Mouse (Mus musculus) MEL (cell line): Measurements from ENCODE around the gene Mpig6b. TPM values are rescaled to one million over a fixed set of nuclear protein-coding genes. Genes with fewer than 3 reads are reported as not detected.

Experiments
- DNase-seq: peaks from one replicate; pipeline ENCODE4 v3.0.0; 2011; ENCODE audit warnings: low read depth, low spot score
- H3K27ac ChIP-seq: 2 replicates; pipeline ENCODE4 v1.5.1; 2012; ENCODE audit warnings: low read depth, mild to moderate bottlenecking, control low read depth, low read length, moderate library complexity; ENCODE audit not compliant: control insufficient read depth
- H3K27me3 ChIP-seq, 2 experiments: fragments of 150-350 bp in 1 of 2; sonication (generic) in 1 of 2; 2 replicates each; pipeline ENCODE4 v1.6.1; 2012; ENCODE audit warnings: low read length in 2 of 2, mild to moderate bottlenecking in 2 of 2, improper control_type of control experiment in 1 of 2, moderate library complexity in 1 of 2; ENCODE audit not compliant: insufficient read depth in 2 of 2, control insufficient read depth in 1 of 2
- H3K36me3 ChIP-seq, 2 experiments: 2 replicates each; pipeline ENCODE4 v1.6.1; 2012 to 2014; ENCODE audit warnings: low read length in 2 of 2, improper control_type of control experiment in 1 of 2, inconsistent platforms in 1 of 2, mild to moderate bottlenecking in 1 of 2; ENCODE audit not compliant: insufficient read depth in 2 of 2, control insufficient read depth in 1 of 2
- H3K4me1 ChIP-seq, 2 experiments: fragments of 150-350 bp in 1 of 2; sonication (generic) in 1 of 2; 2 replicates each; pipeline ENCODE4 v1.6.1; 2012; ENCODE audit warnings: low read length in 2 of 2, improper control_type of control experiment in 1 of 2, mild to moderate bottlenecking in 1 of 2; ENCODE audit not compliant: insufficient read depth in 2 of 2, control insufficient read depth in 1 of 2
- H3K4me3 ChIP-seq, 2 experiments: fragments of 150-350 bp in 1 of 2; sonication (generic) in 1 of 2; 2 replicates each; pipeline ENCODE4 v1.5.1; 2012; ENCODE audit warnings: low read depth in 2 of 2, low read length in 2 of 2, mild to moderate bottlenecking in 2 of 2, moderate library complexity in 2 of 2, control low read depth in 1 of 2, improper control_type of control experiment in 1 of 2; ENCODE audit not compliant: control insufficient read depth in 1 of 2, insufficient read depth in 1 of 2
- H3K79me2 ChIP-seq: 2 replicates; pipeline ENCODE4 v1.6.1; 2012; ENCODE audit warnings: mild to moderate bottlenecking, low read length, moderate library complexity; ENCODE audit not compliant: control insufficient read depth, poor library complexity, insufficient read depth
- H3K9ac ChIP-seq: 2 replicates; pipeline ENCODE4 v1.6.1; 2012; ENCODE audit warnings: low read depth, mild to moderate bottlenecking, control low read depth, low read length, moderate library complexity; ENCODE audit not compliant: control insufficient read depth, poor library complexity, severe bottlenecking
- H3K9me3 ChIP-seq: fragments of 150-350 bp; sonication (generic); replicated peaks from 2 replicates; pipeline ENCODE4 v1.6.1; 2012; ENCODE audit warnings: mild to moderate bottlenecking, low read length, improper control_type of control experiment, moderate library complexity; ENCODE audit not compliant: insufficient read depth
- CHD2 ChIP-seq: IDR thresholded peaks from 2 replicates; pipeline ENCODE4 v1.6.1; 2011; ENCODE audit warnings: low read length, improper control_type of control experiment
- ELF1 ChIP-seq: IDR thresholded peaks from 2 replicates; pipeline ENCODE4 v1.6.1; 2014; ENCODE audit warnings: low read depth, mild to moderate bottlenecking, inconsistent platforms, low read length, improper control_type of control experiment, moderate library complexity
- EP300 ChIP-seq, 2 experiments: IDR thresholded peaks; 2 replicates each; pipeline ENCODE4 v1.6.1; 2011; ENCODE audit warnings: improper control_type of control experiment in 2 of 2, low read length in 2 of 2, low read depth in 1 of 2, mild to moderate bottlenecking in 1 of 2
- HCFC1 ChIP-seq: IDR thresholded peaks from 2 replicates; pipeline ENCODE4 v1.6.1; 2012; ENCODE audit warnings: low read depth, mild to moderate bottlenecking, inconsistent platforms, low read length, improper control_type of control experiment, moderate library complexity
- MAFK ChIP-seq: IDR thresholded peaks from 2 replicates; pipeline ENCODE4 v1.6.1; 2011; ENCODE audit warnings: low read depth, mild to moderate bottlenecking, low read length, improper control_type of control experiment, borderline replicate concordance
- MEF2A ChIP-seq: IDR thresholded peaks from 2 replicates; pipeline ENCODE4 v1.6.1; 2014; ENCODE audit warnings: low read depth, mild to moderate bottlenecking, inconsistent platforms, low read length, improper control_type of control experiment; ENCODE audit not compliant: poor library complexity, insufficient replicate concordance, severe bottlenecking; ENCODE audit errors: extremely low read depth
- MXI1 ChIP-seq: IDR thresholded peaks from 2 replicates; pipeline ENCODE4 v1.6.1; 2011; ENCODE audit warnings: mild to moderate bottlenecking, low read depth, low read length, improper control_type of control experiment
- MYB ChIP-seq: IDR thresholded peaks from 2 replicates; pipeline ENCODE4 v1.6.1; 2011; ENCODE audit warnings: mild to moderate bottlenecking, low read depth, low read length, improper control_type of control experiment
- MYC ChIP-seq: IDR thresholded peaks from 2 replicates; pipeline ENCODE4 v1.6.1; 2011; ENCODE audit warnings: low read depth, mild to moderate bottlenecking, low read length, improper control_type of control experiment, moderate library complexity
- NELFE ChIP-seq: IDR thresholded peaks from 2 replicates; pipeline ENCODE4 v1.6.1; 2011; ENCODE audit warnings: low read depth, low read length, improper control_type of control experiment
- POLR2A ChIP-seq, 2 experiments: IDR thresholded peaks; 2 replicates each; pipeline ENCODE4 v1.6.1; 2011 to 2012; ENCODE audit warnings: low read length in 2 of 2, mild to moderate bottlenecking in 2 of 2, control low read depth in 1 of 2, improper control_type of control experiment in 1 of 2, low read depth in 1 of 2, moderate library complexity in 1 of 2; ENCODE audit not compliant: control insufficient read depth in 1 of 2, insufficient read depth in 1 of 2, poor library complexity in 1 of 2
- POLR2AphosphoS2 ChIP-seq: IDR thresholded peaks from 2 replicates; pipeline ENCODE4 v1.6.1; 2011; ENCODE audit warnings: low read length, improper control_type of control experiment
- RAD21 ChIP-seq: IDR thresholded peaks from 2 replicates; pipeline ENCODE4 v1.6.1; 2011; ENCODE audit warnings: mild to moderate bottlenecking, low read depth, low read length, improper control_type of control experiment
- RCOR1 ChIP-seq: IDR thresholded peaks from 2 replicates; pipeline ENCODE4 v1.6.1; 2012; ENCODE audit warnings: low read depth, mild to moderate bottlenecking, inconsistent platforms, low read length, improper control_type of control experiment
- SMC3 ChIP-seq: IDR thresholded peaks from 2 replicates; pipeline ENCODE4 v1.6.1; 2011; ENCODE audit warnings: low read depth, low read length, improper control_type of control experiment
- TCF12 ChIP-seq: IDR thresholded peaks from 2 replicates; pipeline ENCODE4 v1.6.1; 2014; ENCODE audit warnings: low read depth, mild to moderate bottlenecking, inconsistent platforms, low read length, improper control_type of control experiment, moderate library complexity
- ZC3H11A ChIP-seq: IDR thresholded peaks from 2 replicates; pipeline ENCODE4 v1.6.1; 2012; ENCODE audit warnings: low read depth, mild to moderate bottlenecking, inconsistent platforms, low read length, improper control_type of control experiment
- ZNF384 ChIP-seq: IDR thresholded peaks from 2 replicates; pipeline ENCODE4 v1.6.1; 2012; ENCODE audit warnings: low read depth, mild to moderate bottlenecking, inconsistent platforms, low read length, improper control_type of control experiment
- polyA plus RNA-seq, 2 experiments: library from polyadenylated mRNA; stranded (reverse) in 1 of 2; unstranded in 1 of 2; fragments of >175 nt in 1 of 2; fragments of >200 nt in 1 of 2; gene quantifications; 2 replicates each; pipeline versions ENCODE4 v1.2.1 to v1.2.4; 2012; ENCODE audit warnings: low replicate concordance in 2 of 2, low read depth in 1 of 2; ENCODE audit not compliant: insufficient read length in 2 of 2, insufficient read depth in 1 of 2, missing spikeins in 1 of 2
- total RNA-seq: library from RNA; depleted of rRNA; stranded (reverse); fragments of 300-350 nt; gene quantifications from 2 replicates; pipeline ENCODE4 v1.2.3, GENCODE M21; 2012

Mpig6b gene
- total and polyA plus RNA-seq, 3 experiments: not detected

- Histone ChIP-seq H3K27me3 (no peaks in the 10 kb centered on the region), H3K36me3 (no peaks in the 10 kb centered on the region; a peak in 1 of 4 replicates), H3K79me2 (no peaks in the 10 kb centered on the region)
- no peak for TF ChIP-seq CHD2
- TF ChIP-seq ZC3H11A: no peak
- no peak for TF ChIP-seq SMC3
- TF ChIP-seq MYC: no peak
- TF ChIP-seq MYB: no peak
- no peak for TF ChIP-seq HCFC1
- TF ChIP-seq MXI1: no peak
- TF ChIP-seq POLR2AphosphoS2: no peak
- TF ChIP-seq POLR2A (IDR thresholded peaks at IDR 0.05; ENCODE audit: control insufficient read depth in 1 of 2, insufficient read depth in 1 of 2, low read depth in 1 of 2, low read length in 2 of 2, poor library complexity in 1 of 2): no peak
- TF ChIP-seq EP300 (IDR thresholded peaks at IDR 0.05; ENCODE audit: low read depth in 1 of 2, low read length in 2 of 2): no peak
- no peak for TF ChIP-seq MAFK
- TF ChIP-seq MEF2A: no peak
- no peak for TF ChIP-seq ELF1
- TF ChIP-seq, all 39 proteins: peak for 0
- DNase-seq: no peak
- no peak within 1 kb of the TSS for H3K9ac ChIP-seq
- H3K4me3 ChIP-seq: no peak within 1 kb of the TSS
- no peaks in the 10 kb centered on the region for H3K9me3 ChIP-seq
- peaks cover 0 to 9% of the 10 kb centered on the region in 2 experiments; a peak in 3 of 4 replicates for H3K4me1 ChIP-seq
- no peak within 1 kb of the TSS for H3K27ac ChIP-seq
These were observed 735 bp downstream of the Mpig6b start, which contains the start of gene Ly6g6c for GRCm38 (mm10) chr17:35064951-35065947. Gene Ly6g6c, plus strand, starts transcription at chr17:35065388.

GRCm38 (mm10) chr17:35064378-35064877 lies 1.6 kb downstream of the Mpig6b start:
- Histone ChIP-seq H3K27ac (no peak overlapping the region), H3K79me2 (no peaks in the 10 kb centered on the region), H3K36me3 (no peaks in the 10 kb centered on the region; a peak in 1 of 4 replicates), H3K27me3 (no peaks in the 10 kb centered on the region), H3K9me3 (no peaks in the 10 kb centered on the region), H3K4me3 (no peak overlapping the region), H3K9ac (no peak overlapping the region), H3K4me1 (peaks cover 0 to 9% of the 10 kb centered on the region in 2 experiments; a peak in 3 of 4 replicates)
- DNase-seq: no peak
- TF ChIP-seq ZC3H11A (no peak), RCOR1 (no peak), MEF2A (no peak), CHD2 (no peak), TCF12 (no peak), NELFE (no peak), ZNF384 (no peak), RAD21 (no peak)
